Mouse (Mus musculus) cerebral cortex, adult 2 months (tissue): ENCODE results near the gene Hmga2.

Experiments
- WGBS: fragments of 180-500 bp; shearing (Covaris S2); methylation state at CpG from one replicate; pipeline ENCODE4 v1.1.7; 2018; 5-methylcytosine and 5-hydroxymethylcytosine counted together

Gene Hmga2

GRCm38 (mm10) chr10:120423256-120423655, 53.0 kb downstream of the Hmga2 start:
- 83% methylated on average over 7 of the region's 7 CpGs for WGBS

- WGBS, result 38% methylated on average over 4 of the region's 4 CpGs
These were observed 53.4 kb downstream of the Hmga2 start for GRCm38 (mm10) chr10:120422820-120423219.

- WGBS, result 16% methylated on average over 10 of the region's 10 CpGs
These were observed 54.2 kb downstream of the Hmga2 start for GRCm38 (mm10) chr10:120422050-120422449.

GRCm38 (mm10) chr10:120420971-120421629, 55.2 kb downstream of the Hmga2 start:
- WGBS, result 88% methylated on average over 15 of the region's 15 CpGs

GRCm38 (mm10) chr10:120418738-120419523, 57.3 kb downstream of the Hmga2 start:
- 67% methylated on average over 16 of the region's 16 CpGs for WGBS

GRCm38 (mm10) chr10:120418211-120418610, 58.1 kb downstream of the Hmga2 start:
- WGBS, result 75% methylated on average over 7 of the region's 7 CpGs

- 38% methylated on average over 7 of the region's 7 CpGs for WGBS
These were observed 58.7 kb downstream of the Hmga2 start for GRCm38 (mm10) chr10:120417488-120418118.

- WGBS, result 53% methylated on average over 5 of the region's 5 CpGs
These were observed 59.2 kb downstream of the Hmga2 start for GRCm38 (mm10) chr10:120417116-120417487.

- 50% methylated on average over 12 of the region's 12 CpGs for WGBS
These were observed 59.6 kb downstream of the Hmga2 start for GRCm38 (mm10) chr10:120416628-120417027.

- WGBS, result 92% methylated on average over 5 of the region's 5 CpGs
These were observed 64.1 kb downstream of the Hmga2 start for GRCm38 (mm10) chr10:120412215-120412614.

GRCm38 (mm10) chr10:120410958-120411357, 65.3 kb downstream of the Hmga2 start:
- WGBS, result 79% methylated on average over 4 of the region's 4 CpGs

GRCm38 (mm10) chr10:120409131-120409530, 67.1 kb downstream of the Hmga2 start:
- 95% methylated on average over 9 of the region's 9 CpGs for WGBS

- 80% methylated on average over 9 of the region's 9 CpGs for WGBS
These were observed 69.0 kb downstream of the Hmga2 start for GRCm38 (mm10) chr10:120407230-120407629.

- WGBS, result 65% methylated on average over 9 of the region's 9 CpGs
These were observed 70.2 kb downstream of the Hmga2 start for GRCm38 (mm10) chr10:120406038-120406437.

GRCm38 (mm10) chr10:120405322-120405721, 70.9 kb downstream of the Hmga2 start:
- WGBS, result 95% methylated on average over 4 of the region's 4 CpGs

- WGBS, result 62% methylated on average over 5 of the region's 5 CpGs
These were observed 73.3 kb downstream of the Hmga2 start for GRCm38 (mm10) chr10:120402966-120403365.

- WGBS, result 29% methylated on average over 8 of the region's 8 CpGs
These were observed 74.5 kb downstream of the Hmga2 start for GRCm38 (mm10) chr10:120401787-120402186.

GRCm38 (mm10) chr10:120399846-120400510, 76.3 kb downstream of the Hmga2 start:
- WGBS, result 78% methylated on average over 9 of the region's 9 CpGs

- WGBS, result 61% methylated on average over 6 of the region's 6 CpGs
These were observed 77.5 kb downstream of the Hmga2 start for GRCm38 (mm10) chr10:120398745-120399144.

- 83% methylated on average over 17 of the region's 17 CpGs for WGBS
These were observed 79.0 kb downstream of the Hmga2 start for GRCm38 (mm10) chr10:120397211-120397631.

GRCm38 (mm10) chr10:120395550-120395949, 80.7 kb downstream of the Hmga2 start:
- WGBS, result 54% methylated on average over 6 of the region's 6 CpGs

GRCm38 (mm10) chr10:120394740-120395139, 81.5 kb downstream of the Hmga2 start:
- WGBS, result 90% methylated on average over 9 of the region's 9 CpGs
